14 mouse cellular contexts compared by ENCODE assay signal in the genomic region with DNA sequence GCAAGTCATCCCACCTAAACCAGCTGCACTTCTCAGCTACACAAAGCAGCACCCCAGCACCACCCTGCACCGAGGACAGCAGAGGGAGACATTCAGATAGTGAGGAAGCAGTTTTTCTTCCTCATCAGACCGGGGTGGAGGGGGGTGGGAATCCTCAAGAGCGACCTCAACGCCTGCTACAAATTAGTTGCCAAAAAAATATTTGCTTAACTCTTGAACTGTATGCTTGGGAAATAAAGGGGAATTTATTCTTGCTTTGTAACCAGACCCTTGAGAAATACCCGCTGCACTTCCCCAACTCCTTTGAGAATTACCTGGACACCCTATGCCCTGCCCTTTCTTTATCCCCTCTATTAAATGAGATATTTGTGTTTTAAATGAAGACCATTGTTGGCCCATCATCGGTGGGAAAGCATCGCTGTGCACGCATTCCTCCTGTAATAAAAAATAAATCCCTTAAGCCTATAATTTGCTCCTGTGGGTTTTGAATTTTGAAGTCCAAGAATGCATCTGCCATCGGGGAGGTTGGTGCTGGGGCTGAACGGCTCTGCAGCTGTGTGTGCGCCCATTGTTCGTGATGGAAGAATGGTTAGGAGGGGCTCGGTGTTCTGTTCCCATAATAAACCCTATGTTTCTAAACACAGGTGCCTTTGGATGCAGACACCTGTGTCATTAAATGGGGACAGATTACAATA.
DNase-seq lines count a peak whose midpoint lies in the region; ATAC-seq and TF ChIP-seq lines count a peak whose summit lies in the region.
"Had no signal": no experiment of that assay in that cellular context is flagged by ENCODE, and none has a peak within 500 bp of the region (broad histone marks: within the 10 kb centered on the region; RNA-seq: fewer than 3 reads in every experiment).

No protein-coding gene starts in this region.

- no peak for TF ChIP-seq POLR2A in myocyte (IDR thresholded peaks at IDR 0.05; ENCODE audit: insufficient read length, low read depth)

- 53% methylated on average over 13 of the region's 13 CpGs for WGBS in kidney, embryonic 16.5 days
- 60% methylated on average over 13 of the region's 13 CpGs for WGBS in midbrain, embryonic 15.5 days
- WGBS in midbrain, embryonic 11.5 days: 67% methylated on average over 13 of the region's 13 CpGs

- no peaks in the 10 kb centered on the region for H3K36me3 ChIP-seq in kidney, embryonic 16.5 days (ENCODE audit: insufficient read depth, low read length)
- H3K36me3 ChIP-seq in midbrain, embryonic 15.5 days (replicated peaks): no peaks in the 10 kb centered on the region
- H3K36me3 ChIP-seq in midbrain, embryonic 11.5 days (ENCODE audit: control insufficient read depth, insufficient read depth, low read length): no peaks in the 10 kb centered on the region
- no peaks in the 10 kb centered on the region for H3K36me3 ChIP-seq in myocyte (ENCODE audit: control insufficient read depth, insufficient read depth)

- no peak overlapping the region for H3K4me3 ChIP-seq in kidney, embryonic 16.5 days (ENCODE audit: low read length)
- no peak overlapping the region for H3K4me3 ChIP-seq in midbrain, embryonic 15.5 days
- no peak overlapping the region for H3K4me3 ChIP-seq in midbrain, embryonic 11.5 days (ENCODE audit: low read depth, low read length)
- H3K4me3 ChIP-seq in myocyte: no peak overlapping the region
- H3K4me3 ChIP-seq: erythroblast, embryonic 14.5 days had no signal

- peak; percentile 61 for ATAC-seq in kidney, embryonic 16.5 days (ENCODE audit: low FRiP score, low TSS enrichment)
- ATAC-seq in midbrain, embryonic 15.5 days (replicated peaks): peak; percentile 39; the same call in 1 of the 2 replicates
- no peak for ATAC-seq in midbrain, embryonic 11.5 days (ENCODE audit: low FRiP score)

- intact Hi-C loops in heart, postnatal 14 days (cut with DNase I): loop anchor here (5.0 kb wide), 1 partner anchor 119 kb away; a partner anchor contains a TSS

- H3K4me1 ChIP-seq in kidney, embryonic 16.5 days (ENCODE audit: insufficient read depth, low read length): peaks cover 14% of the 10 kb centered on the region; the same call in 1 of the 2 replicates
- no peaks in the 10 kb centered on the region for H3K4me1 ChIP-seq in midbrain, embryonic 15.5 days
- H3K4me1 ChIP-seq in midbrain, embryonic 11.5 days (ENCODE audit: control insufficient read depth, insufficient read depth, low read length): peaks cover 2% of the 10 kb centered on the region; the same call in 1 of the 2 replicates

- H3K79me2 ChIP-seq in myocyte (ENCODE audit: control insufficient read depth, insufficient read depth): no peaks in the 10 kb centered on the region

- no peak overlapping the region for H3ac ChIP-seq in myocyte (ENCODE audit: control insufficient read depth, insufficient read length)

- no peak overlapping the region for H3K27ac ChIP-seq in kidney, embryonic 16.5 days (ENCODE audit: low read length)
- no peak overlapping the region for H3K27ac ChIP-seq in midbrain, embryonic 15.5 days
- no peak overlapping the region for H3K27ac ChIP-seq in midbrain, embryonic 11.5 days (ENCODE audit: low read depth, low read length)
- H3K27ac ChIP-seq: liver, embryonic 14.5 days had no signal

- no peaks in the 10 kb centered on the region for H3K9me3 ChIP-seq in kidney, embryonic 16.5 days (ENCODE audit: low read length)
- no peaks in the 10 kb centered on the region for H3K9me3 ChIP-seq in midbrain, embryonic 15.5 days
- H3K9me3 ChIP-seq in midbrain, embryonic 11.5 days (ENCODE audit: control insufficient read depth, low read length): no peaks in the 10 kb centered on the region

- no peak overlapping the region for H3K9ac ChIP-seq in kidney, embryonic 16.5 days (replicated peaks; ENCODE audit: low read length)
- no peak overlapping the region for H3K9ac ChIP-seq in midbrain, embryonic 15.5 days
- no peak overlapping the region for H3K9ac ChIP-seq in midbrain, embryonic 11.5 days (ENCODE audit: low read length)
- H3K9ac ChIP-seq: liver, embryonic 14.5 days had no signal

- peak; percentile 87 for DNase-seq in heart, adult 11 months
- DNase-seq in heart, postnatal 14 days: no peak
- DNase-seq in kidney, postnatal 14 days: no peak
- no peak for DNase-seq in midbrain, embryonic 11.5 days (ENCODE audit: low spot score, missing footprints)
- DNase-seq in cerebellum, postnatal 25 days: no peak
- DNase-seq: cerebellum, adult 2 months; midbrain, embryonic 14.5 days; right cerebral cortex, postnatal 14 days; thymus, postnatal 36 days had no signal

- H3K27me3 ChIP-seq in kidney, embryonic 16.5 days (ENCODE audit: insufficient read depth, low read length): no peaks in the 10 kb centered on the region
- H3K27me3 ChIP-seq in midbrain, embryonic 15.5 days (replicated peaks): no peaks in the 10 kb centered on the region
- no peaks in the 10 kb centered on the region for H3K27me3 ChIP-seq in midbrain, embryonic 11.5 days (ENCODE audit: control insufficient read depth, insufficient read depth, low read length)
- H3K27me3 ChIP-seq in myocyte (ENCODE audit: control insufficient read depth, insufficient read depth, insufficient read length): no peaks in the 10 kb centered on the region

- H3K4me2 ChIP-seq in kidney, embryonic 16.5 days (replicated peaks; ENCODE audit: low read depth, low read length): no peak overlapping the region
- H3K4me2 ChIP-seq in midbrain, embryonic 15.5 days: no peak overlapping the region
- H3K4me2 ChIP-seq in midbrain, embryonic 11.5 days: no peak overlapping the region
- no peak overlapping the region for H3K4me2 ChIP-seq in myocyte (ENCODE audit: low read depth)

TF ChIP-seq in myocyte, 11 proteins besides CTCF, POLR2A, EP300 and RAD21:
- TF ChIP-seq MYOD1 (IDR thresholded peaks at IDR 0.05; ENCODE audit: control insufficient read depth in 1 of 3, insufficient read length in 2 of 3, low read depth in 2 of 3) (peak in 2 of 3 experiments; percentile 53 to 54), USF1 (IDR thresholded peaks at IDR 0.05; ENCODE audit: low read depth) (no peak), TCF3 (IDR thresholded peaks at IDR 0.05; ENCODE audit: insufficient read length, low read depth) (no peak)
